30 mouse cellular contexts compared by ENCODE assay signal in genomic region chr13:92296490-92296889, GRCm38 (mm10). TPM values are rescaled to one million over a fixed set of nuclear protein-coding genes. Genes with fewer than 3 reads are reported as not detected.
DNase-seq lines count a peak whose midpoint lies in the region; ATAC-seq and TF ChIP-seq lines count a peak whose summit lies in the region.
"Had no signal": no experiment of that assay in that cellular context is flagged by ENCODE, and none has a peak within 500 bp of the region (broad histone marks: within the 10 kb centered on the region; RNA-seq: fewer than 3 reads in every experiment).

No protein-coding gene starts in this region.

- no peak overlapping the region for H3K9ac ChIP-seq in kidney, embryonic 15.5 days
- H3K9ac ChIP-seq in kidney, postnatal 0 days (ENCODE audit: low read depth, low read length): no peak overlapping the region
- H3K9ac ChIP-seq: embryonic facial prominence, embryonic 12.5 days; forebrain, embryonic 12.5 days had no signal

- peak; percentile 27 for DNase-seq in adrenal gland, postnatal 10 days
- DNase-seq in adrenal gland, adult (ENCODE audit: inconsistent age in 2 of 2, low spot score in 1 of 2): no peak
- no peak for DNase-seq in kidney, postnatal 25 days
- no peak for DNase-seq in kidney, postnatal 0 days (ENCODE audit: low spot score)
- DNase-seq in kidney, postnatal 36 days: no peak
- peak; percentile 59 for DNase-seq in adipocyte (ENCODE audit: low spot score)
- DNase-seq in lung, adult 18-20 months: no peak
- DNase-seq: adrenal gland, adult 2 months; adrenal gland, postnatal 14 days; adrenal gland, postnatal 36 days; B cell, adult 2 months; cerebellum, adult 11 months; cerebellum, adult 18-20 months; cerebellum, adult 8-10 months; cerebellum, adult 9-11 months; cerebellum, postnatal 14 days; cerebellum, postnatal 36 days; embryo, embryonic 11 days had no signal

- H3K9me3 ChIP-seq in kidney, embryonic 15.5 days (replicated peaks): no peaks in the 10 kb centered on the region
- no peaks in the 10 kb centered on the region for H3K9me3 ChIP-seq in kidney, postnatal 0 days (replicated peaks; ENCODE audit: low read length)
- H3K9me3 ChIP-seq: embryonic facial prominence, embryonic 12.5 days; forebrain, embryonic 10.5 days; forebrain, embryonic 12.5 days; G1E had no signal

- 0 out of 2 replicates have a peak overlapping the region, but pooled peaks have one; percentile 41 for H3K27ac ChIP-seq in kidney, embryonic 15.5 days
- no peak overlapping the region for H3K27ac ChIP-seq in kidney, postnatal 0 days
- H3K27ac ChIP-seq: embryonic facial prominence, embryonic 12.5 days; forebrain, embryonic 10.5 days; forebrain, embryonic 12.5 days had no signal

- no peak for TF ChIP-seq CTCF in kidney, postnatal 0 days (IDR thresholded peaks at IDR 0.05; ENCODE audit: low read depth)

- no peak overlapping the region for H3K4me2 ChIP-seq in kidney, embryonic 15.5 days
- no peak overlapping the region for H3K4me2 ChIP-seq in kidney, postnatal 0 days (ENCODE audit: low read length)
- H3K4me2 ChIP-seq: embryonic facial prominence, embryonic 12.5 days; forebrain, embryonic 12.5 days had no signal

- H3K36me3 ChIP-seq in kidney, embryonic 15.5 days: peaks cover 47% of the 10 kb centered on the region
- H3K36me3 ChIP-seq in kidney, postnatal 0 days (ENCODE audit: insufficient read depth, low read length): 0 out of 2 replicates have a peak, but pooled peaks cover 1% of the 10 kb centered on the region

- peaks cover 4% of the 10 kb centered on the region; the same call in 1 of the 2 replicates for H3K4me1 ChIP-seq in kidney, embryonic 15.5 days
- H3K4me1 ChIP-seq in kidney, postnatal 0 days (replicated peaks; ENCODE audit: insufficient read depth, low read length): no peaks in the 10 kb centered on the region
- H3K4me1 ChIP-seq: forebrain, embryonic 10.5 days; forebrain, embryonic 12.5 days had no signal

- H3K27me3 ChIP-seq in kidney, embryonic 15.5 days: no peaks in the 10 kb centered on the region
- no peaks in the 10 kb centered on the region for H3K27me3 ChIP-seq in kidney, postnatal 0 days (ENCODE audit: insufficient read depth, low read length)
- H3K27me3 ChIP-seq: CH12.LX; embryonic facial prominence, embryonic 12.5 days; forebrain, embryonic 12.5 days had no signal

- WGBS in kidney, embryonic 15.5 days: 85% methylated on average over 4 of the region's 4 CpGs
- 79% methylated on average over 4 of the region's 4 CpGs for WGBS in kidney, postnatal 0 days

- no peak overlapping the region for H3K4me3 ChIP-seq in kidney, embryonic 15.5 days (replicated peaks)
- H3K4me3 ChIP-seq in kidney, postnatal 0 days (replicated peaks; ENCODE audit: low read depth, low read length): no peak overlapping the region
- H3K4me3 ChIP-seq: embryonic facial prominence, embryonic 12.5 days; erythroblast, embryonic 14.5 days; forebrain, embryonic 10.5 days; forebrain, embryonic 12.5 days had no signal

- peak; percentile 52; the same call in 1 of the 2 replicates for ATAC-seq in kidney, embryonic 15.5 days (replicated peaks; ENCODE audit: low FRiP score)
- ATAC-seq in kidney, postnatal 0 days (replicated peaks; ENCODE audit: low FRiP score, low read depth): 0 out of 2 replicates have a peak, but pooled peaks have one; percentile 46
- ATAC-seq: CD4-positive, CD25-positive, alpha-beta regulatory T cell, adult 4 months; forebrain, embryonic 14.5 days; forebrain, embryonic 16.5 days had no signal

RNA-seq across cellular contexts. Expression of gene Gm20379, which starts 9.3 kb away (rescaled TPM):
- total RNA-seq in adrenal gland, postnatal 10 days (2021): not detected
- 0.95 and 1.4 TPM in 2 replicates for polyA plus RNA-seq in kidney, embryonic 15.5 days (2015; fragmentation: Nextera tagmentation; extraction: Ambion mirVana)
- 0.41 and 0.66 TPM in 2 replicates for polyA plus RNA-seq in kidney, postnatal 0 days (2015; fragmentation: Nextera tagmentation; extraction: Ambion mirVana)
- total RNA-seq: adrenal gland, adult 2 months; adrenal gland, postnatal 14 days; adrenal gland, postnatal 36 days; CH12.LX; common myeloid progenitor, adult 5-6 weeks; G1E had no signal
- polyA plus RNA-seq: adrenal gland, adult 2 months; erythroblast, embryonic 14.5 days; frontal cortex, adult 2 months; G1E had no signal

RNA-seq across cellular contexts. Expression of gene Dhfr, which starts 58.0 kb away (rescaled TPM):
- 1 to 10 TPM; 5.8 to 6.7 TPM for total RNA-seq in adrenal gland, postnatal 10 days (2021)
- 22.0 and 22.9 TPM in 2 replicates for polyA plus RNA-seq in kidney, embryonic 15.5 days (2015; fragmentation: Nextera tagmentation; extraction: Ambion mirVana)
- polyA plus RNA-seq in kidney, postnatal 0 days (2015; fragmentation: Nextera tagmentation; extraction: Ambion mirVana): 16.5 and 17.9 TPM in 2 replicates

RNA-seq across cellular contexts. Expression of gene Msh3, which starts 58.3 kb away (rescaled TPM):
- total RNA-seq in adrenal gland, postnatal 10 days (2021): 10 to 100 TPM; 17.5 to 29.2 TPM
- 29.6 and 33.1 TPM in 2 replicates for polyA plus RNA-seq in kidney, embryonic 15.5 days (2015; fragmentation: Nextera tagmentation; extraction: Ambion mirVana)
- 22.3 and 23.5 TPM in 2 replicates for polyA plus RNA-seq in kidney, postnatal 0 days (2015; fragmentation: Nextera tagmentation; extraction: Ambion mirVana)

Comparison
In these comparisons a context has a peak if more than half of its experiments do, and no peak if none do; other contexts are left out.
1. DNase-seq: peak in adrenal gland, postnatal 10 days (single experiment) and adipocyte (single experiment); none in adrenal gland, adult (0 of 2), kidney, postnatal 25 days (0 of 2), kidney, postnatal 0 days (single experiment), kidney, postnatal 36 days (0 of 2) and lung, adult 18-20 months (0 of 2).